In the genomic region with DNA sequence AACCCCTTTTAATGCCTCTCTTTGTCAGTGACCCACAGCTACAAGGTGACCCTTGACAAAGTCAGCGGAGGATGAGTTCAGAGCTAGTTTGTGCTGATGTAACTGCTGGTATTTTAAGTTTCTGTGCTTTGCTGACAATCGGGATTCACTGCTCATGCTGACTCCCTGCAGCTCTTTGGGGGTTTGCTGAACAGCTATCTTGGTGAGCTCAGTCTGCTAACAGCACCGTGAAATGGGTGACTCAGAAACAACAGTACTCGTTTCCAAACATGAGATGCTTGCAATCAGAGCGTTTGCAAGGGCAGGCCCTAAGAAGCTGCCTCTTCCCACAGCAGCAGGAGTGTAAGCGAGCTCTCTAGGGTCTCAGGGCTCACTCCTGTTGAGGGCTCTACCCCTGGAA, we compare ENCODE assay signal across 25 mouse cellular contexts. TPM values are rescaled to one million over a fixed set of nuclear protein-coding genes. Genes with fewer than 3 reads are reported as not detected.
A peak's percentile ranks its signal among the peaks of the same experiment; 100 is the strongest.
DNase-seq lines count a peak whose midpoint lies in the region; ATAC-seq lines count a peak whose summit lies in the region.
"Had no signal": no experiment of that assay in that cellular context is flagged by ENCODE, and none has a peak within 500 bp of the region (broad histone marks: within the 10 kb centered on the region; RNA-seq: fewer than 3 reads in every experiment).

No protein-coding gene starts in this region.

- peaks cover 51% of the 10 kb centered on the region for H3K4me1 ChIP-seq in liver, embryonic 13.5 days (replicated peaks)
- H3K4me1 ChIP-seq: embryonic facial prominence, embryonic 12.5 days; heart, embryonic 15.5 days had no signal

- peak overlapping the region; percentile 96 for H3K27ac ChIP-seq in liver, embryonic 13.5 days
- H3K27ac ChIP-seq: embryonic facial prominence, embryonic 12.5 days; heart, adult 2 months; heart, embryonic 15.5 days; hindbrain, postnatal 0 days; midbrain, embryonic 15.5 days had no signal

- no peak overlapping the region for H3K4me2 ChIP-seq in liver, embryonic 13.5 days
- H3K4me2 ChIP-seq: embryonic facial prominence, embryonic 12.5 days; heart, embryonic 15.5 days; midbrain, embryonic 15.5 days had no signal

- ATAC-seq in liver, embryonic 13.5 days (ENCODE audit: low read depth), result no peak
- ATAC-seq: forebrain, embryonic 16.5 days; hindbrain, postnatal 0 days; intestine, postnatal 0 days; midbrain, embryonic 15.5 days had no signal

- H3K4me3 ChIP-seq in liver, embryonic 13.5 days (replicated peaks), result no peak overlapping the region
- H3K4me3 ChIP-seq: embryonic facial prominence, embryonic 12.5 days; heart, adult 2 months; heart, embryonic 15.5 days; midbrain, embryonic 15.5 days; myocyte had no signal

- H3K36me3 ChIP-seq in liver, embryonic 13.5 days, result no peaks in the 10 kb centered on the region
- H3K36me3 ChIP-seq: embryonic facial prominence, embryonic 12.5 days; heart, embryonic 15.5 days; midbrain, embryonic 15.5 days had no signal

- H3K27me3 ChIP-seq in liver, embryonic 13.5 days, result no peaks in the 10 kb centered on the region
- H3K27me3 ChIP-seq: embryonic facial prominence, embryonic 12.5 days; midbrain, embryonic 15.5 days had no signal

- peak; percentile 23 for DNase-seq in layer of hippocampus, adult 9-11 months
- DNase-seq in layer of hippocampus, adult 9-10 months (ENCODE audit: low spot score), result no peak
- DNase-seq in right cerebral cortex, postnatal 25 days, result peak; percentile 36
- no peak for DNase-seq in right cerebral cortex, postnatal 4 days
- DNase-seq in liver, embryonic 13.5 days, result no peak
- DNase-seq in cerebellum, postnatal 36 days, result no peak
- DNase-seq in kidney, adult 8-10 months, result no peak
- DNase-seq: adrenal gland, postnatal 25 days; cerebellum, adult 8-10 months; gastrocnemius, postnatal 25 days; heart, adult 2 months; lung, adult 2 months; thymus, postnatal 25 days had no signal

- H3K9me3 ChIP-seq in liver, embryonic 13.5 days (replicated peaks), result no peaks in the 10 kb centered on the region
- H3K9me3 ChIP-seq: embryonic facial prominence, embryonic 12.5 days; heart, embryonic 15.5 days; midbrain, embryonic 15.5 days had no signal

- H3K9ac ChIP-seq in liver, embryonic 13.5 days, result peak overlapping the region; percentile 64; the same call in 1 of the 2 replicates
- H3K9ac ChIP-seq: embryonic facial prominence, embryonic 12.5 days; heart, embryonic 15.5 days; midbrain, embryonic 15.5 days had no signal

- WGBS in liver, embryonic 13.5 days (ENCODE audit: insufficient replicate concordance), result 63% methylated on average over 6 of the region's 6 CpGs

RNA-seq across cellular contexts. Expression of gene Enthd1, which starts 31.7 kb away (rescaled TPM):
- not detected in 2 replicates for polyA plus RNA-seq in liver, embryonic 13.5 days (2015; fragmentation: Nextera tagmentation; extraction: Ambion mirVana)
- polyA plus RNA-seq: embryonic facial prominence, embryonic 12.5 days; forebrain, embryonic 16.5 days; heart, adult 2 months; heart, embryonic 15.5 days; hindbrain, postnatal 0 days; intestine, postnatal 0 days; kidney, embryonic 16.5 days; large intestine, adult 2 months; limb, embryonic 11.5 days; lung, adult 2 months; midbrain, embryonic 15.5 days; myocyte; neural tube, embryonic 14.5 days; small intestine, adult 2 months had no signal

RNA-seq across cellular contexts. Expression of gene Grap2, which starts 39.1 kb away (rescaled TPM):
- 31.6 and 33.2 TPM in 2 replicates for polyA plus RNA-seq in liver, embryonic 13.5 days (2015; fragmentation: Nextera tagmentation; extraction: Ambion mirVana)
- polyA plus RNA-seq: forebrain, embryonic 16.5 days; myocyte had no signal

Comparison
In these comparisons a context has a peak if more than half of its experiments do, and no peak if none do; other contexts are left out.
1. DNase-seq: peak in layer of hippocampus, adult 9-11 months (single experiment) and right cerebral cortex, postnatal 25 days (single experiment); none in layer of hippocampus, adult 9-10 months (single experiment), right cerebral cortex, postnatal 4 days (single experiment), liver, embryonic 13.5 days (single experiment), cerebellum, postnatal 36 days (0 of 2) and kidney, adult 8-10 months (0 of 2).